Mouse (Mus musculus) lung, postnatal 36 days (tissue): ENCODE data around the gene Klhl6.

Source experiments
- DNase-seq: peaks from one replicate; pipeline ENCODE4 v3.0.0; 2022; ENCODE audit warnings: mixed read lengths

Gene Klhl6

DNA sequence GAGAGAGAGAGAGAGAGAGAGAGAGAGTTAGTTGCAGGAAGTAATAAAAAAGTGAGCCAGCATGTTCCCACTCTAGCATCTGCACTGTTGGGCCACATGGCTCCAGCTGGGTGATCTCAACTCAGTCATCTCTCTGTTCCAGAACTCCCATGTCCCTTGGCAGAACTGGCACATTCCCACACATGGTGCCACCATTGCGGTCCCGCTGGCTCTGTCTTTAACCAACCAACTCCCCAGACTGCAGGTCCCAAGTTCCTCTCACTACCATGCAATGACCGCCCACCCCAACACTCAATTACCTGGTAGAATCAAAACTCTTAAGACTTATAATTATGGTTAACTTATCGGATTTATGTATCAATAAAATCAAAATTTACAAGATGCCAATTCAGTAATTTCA, 14.2 kb downstream of the Klhl6 start:
- DNase-seq = no peak

DNA sequence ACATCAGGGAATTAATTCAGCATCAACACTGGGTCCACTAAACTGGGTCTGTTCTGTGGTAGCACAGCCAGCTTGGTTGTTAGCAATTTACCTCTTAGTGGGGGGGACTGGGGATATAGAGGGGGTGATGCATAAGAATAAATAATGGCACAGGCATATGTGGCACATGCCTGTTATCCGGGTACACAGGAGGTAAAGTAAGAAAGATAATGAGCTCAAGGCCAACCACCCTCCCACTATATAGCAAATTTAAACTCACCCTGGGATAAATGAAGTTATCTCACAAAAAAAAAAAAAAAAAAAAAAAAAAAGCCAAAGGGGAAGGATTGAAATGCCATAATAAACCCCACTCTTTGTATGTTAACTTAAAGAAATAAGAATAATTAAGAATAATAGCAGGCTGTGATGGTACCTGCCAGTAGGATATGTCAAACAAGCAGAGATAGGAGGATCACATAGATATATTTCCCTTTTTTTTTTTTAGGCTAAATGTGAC, 14.9 kb downstream of the Klhl6 start:
- DNase-seq = no peak

DNA sequence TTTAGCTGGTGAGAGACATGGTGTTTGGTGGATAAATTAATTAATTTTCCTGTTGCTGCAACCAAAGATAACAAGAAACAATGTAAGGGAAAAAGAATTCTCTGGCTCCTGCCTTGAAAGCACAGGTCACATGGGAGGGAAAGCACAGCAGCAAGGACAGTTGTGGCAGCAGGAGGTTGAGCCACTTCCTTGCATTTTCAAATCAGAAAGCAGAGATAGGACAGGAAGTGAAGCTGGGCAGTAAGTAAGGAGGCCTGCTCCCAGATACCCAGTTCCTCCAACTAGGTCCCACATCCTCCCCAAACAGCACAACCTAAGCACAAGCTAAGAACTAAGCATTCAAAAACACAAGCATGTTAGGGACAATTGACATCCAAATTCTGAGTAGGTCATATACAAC, 15.9 kb downstream of the Klhl6 start:
- peak; percentile 23 for DNase-seq

DNA sequence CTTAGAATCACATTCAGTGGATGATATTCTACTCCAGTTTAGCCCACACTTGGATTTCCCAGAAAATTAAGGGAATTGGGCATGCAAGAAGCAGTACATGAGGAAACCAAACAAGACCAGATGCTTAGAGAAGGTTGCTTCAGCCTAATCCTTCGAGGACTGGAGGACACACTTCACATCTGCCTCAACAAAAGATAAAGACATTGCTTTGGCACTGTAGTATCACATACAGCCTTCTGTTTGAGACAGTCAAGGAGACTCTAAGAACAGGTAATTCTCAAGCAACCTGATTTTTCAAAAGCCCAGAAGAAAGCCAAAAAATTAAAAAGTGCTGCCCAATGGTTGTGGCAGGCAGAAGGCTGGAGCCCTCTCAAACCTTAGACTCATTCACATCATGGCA, 16.4 kb downstream of the Klhl6 start:
- no peak for DNase-seq

GRCm38 (mm10) chr16:19962951-19963350, 19.9 kb downstream of the Klhl6 start:
- peak; percentile 63 for DNase-seq

DNA sequence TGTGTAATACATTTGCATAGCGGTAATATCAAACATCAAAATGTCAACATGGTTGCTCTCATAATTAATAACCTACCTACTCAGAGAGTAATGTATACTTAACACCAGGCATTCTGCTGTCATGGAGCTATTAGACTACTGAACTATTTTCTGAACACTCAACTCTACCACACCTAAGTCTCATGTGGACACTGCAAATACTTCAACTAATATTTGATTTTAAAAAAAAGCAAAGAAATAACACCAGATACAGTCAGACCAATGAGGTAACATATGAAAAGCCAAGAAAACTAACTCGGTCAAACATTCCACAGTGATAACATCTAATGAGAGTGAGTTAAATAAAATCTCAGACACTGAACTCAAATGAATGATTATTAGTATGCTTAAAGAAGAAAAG, 21.8 kb downstream of the Klhl6 start:
- DNase-seq = no peak

GRCm38 (mm10) chr16:19960407-19961058, 22.3 kb downstream of the Klhl6 start:
- no peak for DNase-seq

GRCm38 (mm10) chr16:19957051-19957450, 25.8 kb downstream of the Klhl6 start:
- DNase-seq = no peak

DNA sequence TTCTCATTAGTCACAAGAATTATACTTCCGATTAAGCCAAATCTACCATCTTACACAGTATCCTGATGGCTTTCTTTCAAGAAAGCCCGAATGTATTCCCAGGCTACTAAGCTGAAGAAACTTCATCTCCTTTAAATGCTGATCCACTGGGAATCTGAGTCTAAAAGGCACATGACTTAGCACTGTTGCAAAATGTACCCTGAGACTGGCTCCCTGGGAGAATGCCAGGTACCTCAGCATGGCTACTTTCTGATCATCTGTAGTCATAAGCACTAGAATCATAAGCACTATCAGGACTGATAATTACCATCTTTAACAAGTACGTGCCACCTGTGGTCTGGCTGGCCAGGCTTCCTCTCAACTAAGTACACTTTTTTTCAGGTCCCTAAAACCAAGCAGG, 35.5 kb downstream of the Klhl6 start:
- peak; percentile 31 for DNase-seq

DNA sequence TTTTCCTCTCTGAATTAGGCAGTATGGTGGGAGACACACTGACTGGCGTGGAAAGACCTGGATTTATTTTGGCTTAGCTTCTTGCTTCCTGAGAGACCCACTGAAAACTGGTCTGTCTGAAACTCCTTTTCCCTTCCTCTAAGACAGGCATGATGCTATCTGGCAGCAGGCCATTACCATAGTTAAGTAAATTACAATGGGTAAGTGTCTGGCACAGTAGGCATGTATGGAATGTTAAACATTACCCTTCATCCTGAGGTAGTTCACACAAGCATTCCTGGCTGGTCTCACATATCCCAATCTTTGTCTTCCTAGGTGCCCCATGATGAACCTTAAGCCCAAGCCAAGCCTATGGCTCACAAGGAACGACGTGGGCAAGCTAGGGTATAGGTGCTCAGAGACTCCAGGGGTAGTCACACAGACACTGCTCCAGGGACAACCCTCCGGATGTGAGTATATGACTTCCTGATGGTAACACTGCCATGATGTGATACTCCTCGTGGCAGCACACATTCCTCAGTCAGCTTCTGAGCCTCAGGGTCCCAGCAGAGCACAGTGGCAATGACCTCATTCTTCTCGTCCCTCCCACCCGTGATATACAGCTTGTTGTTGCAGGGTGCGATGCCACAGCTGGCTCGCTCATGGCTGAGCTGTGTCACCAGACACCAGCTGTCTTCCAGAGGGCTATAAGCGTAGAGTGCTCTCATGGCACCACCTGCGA, 36.1 kb downstream of the Klhl6 start:
- peak; percentile 31 for DNase-seq

GRCm38 (mm10) chr16:19920823-19921222, 62.0 kb downstream of the Klhl6 start:
- no peak for DNase-seq

GRCm38 (mm10) chr16:19918286-19918685, 64.6 kb downstream of the Klhl6 start:
- peak; percentile 46 for DNase-seq

GRCm38 (mm10) chr16:19912582-19912981, 70.3 kb downstream of the Klhl6 start:
- DNase-seq = no peak

- peak; percentile 68 for DNase-seq
Observed at GRCm38 (mm10) chr16:19908291-19908690, 74.5 kb downstream of the Klhl6 start.

GRCm38 (mm10) chr16:19907103-19907502, 75.7 kb downstream of the Klhl6 start:
- peak; percentile 82 for DNase-seq

- DNase-seq = no peak
Observed at GRCm38 (mm10) chr16:19904734-19905479, 77.9 kb downstream of the Klhl6 start.

DNA sequence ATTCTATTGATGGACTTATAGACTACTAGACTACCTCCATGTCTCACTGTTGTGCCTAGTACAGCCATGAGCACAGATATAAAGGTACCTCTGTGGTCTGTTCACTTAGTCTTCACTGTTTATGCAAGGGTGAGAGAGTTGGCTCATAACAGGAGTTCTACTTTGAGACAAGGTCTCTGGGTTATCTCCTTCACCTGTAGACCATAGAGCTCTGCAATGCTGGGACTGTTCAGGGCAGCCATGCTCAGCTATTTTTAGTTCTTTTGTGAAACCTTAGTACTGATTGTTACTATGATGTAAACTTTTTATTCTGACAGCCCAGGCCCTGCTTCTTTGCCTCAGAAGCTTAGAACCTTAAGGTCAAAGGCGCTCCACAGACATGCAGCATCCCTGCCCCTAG, 79.0 kb downstream of the Klhl6 start:
- DNase-seq = no peak
